Mouse (Mus musculus) ES-CJ7 (cell line): ENCODE data around the gene Bcl2a1d.
"Not testable (repeated sequence)": the region's sequence is repeated elsewhere in the genome, so short reads cannot be mapped to it uniquely, and the experiment has no call there.

ENCODE experiments used
- DNase-seq: peaks from one replicate; pipeline ENCODE4 v3.0.0; 2011; ENCODE audit warnings: low read depth, low spot score

The Bcl2a1d gene

DNA sequence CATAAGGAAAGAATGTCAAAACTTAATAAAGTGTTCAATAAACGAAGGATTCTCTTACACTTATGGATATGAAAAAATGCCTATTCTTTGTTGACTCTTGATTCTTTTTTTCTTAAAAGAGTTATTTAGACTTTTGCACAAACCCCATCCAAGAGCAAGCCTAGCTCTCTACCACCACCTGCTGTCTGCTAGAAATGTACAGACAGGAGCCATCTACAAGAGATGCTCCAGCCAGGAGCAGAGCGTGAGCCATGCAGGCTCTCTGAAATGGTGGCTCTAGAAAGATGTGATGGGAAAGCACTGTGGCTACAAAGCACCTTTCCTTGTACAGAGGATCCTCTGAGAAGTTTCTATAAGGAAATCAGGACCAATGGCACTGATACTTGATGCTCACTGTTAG, 33.0 kb downstream of the Bcl2a1d start:
- not testable (repeated sequence) for DNase-seq

DNA sequence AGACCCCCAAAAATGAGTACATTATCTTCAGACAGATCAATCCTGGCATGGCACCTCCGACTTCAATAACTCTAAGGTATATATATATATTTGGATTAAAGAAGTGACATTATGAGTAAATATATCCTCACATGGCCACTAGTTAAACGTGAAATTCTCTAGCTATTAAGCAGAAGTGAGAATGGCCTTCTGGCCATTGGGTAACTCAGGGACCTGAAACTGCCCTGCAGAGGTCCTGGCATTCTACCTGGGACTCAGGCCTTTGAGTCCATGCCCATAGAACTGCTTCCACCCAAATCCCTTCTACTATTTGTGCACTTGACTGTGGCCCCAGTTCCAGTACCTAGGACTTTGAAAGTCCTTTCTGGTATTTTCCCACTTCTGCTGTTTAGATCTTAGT, 40.4 kb downstream of the Bcl2a1d start:
- DNase-seq, result not testable (repeated sequence)

DNA sequence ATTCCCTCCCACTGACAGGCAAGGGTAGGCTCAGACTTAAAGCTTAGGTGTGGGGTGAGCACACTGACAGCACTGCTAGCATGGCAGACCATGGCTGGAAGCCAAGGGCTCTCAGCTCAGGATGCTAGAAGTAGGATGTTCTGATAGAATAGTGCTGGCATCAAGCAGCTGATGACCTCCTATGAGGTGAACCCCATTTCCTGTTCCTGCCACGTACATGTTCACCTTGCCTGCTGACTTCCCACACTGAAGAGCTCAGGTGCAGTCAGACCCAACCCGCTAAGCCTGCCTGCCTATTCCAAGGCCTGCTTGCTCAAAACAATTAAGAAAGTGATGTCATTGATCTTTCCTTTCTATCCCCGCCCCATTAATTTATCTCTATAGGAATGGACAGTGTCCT, 42.3 kb downstream of the Bcl2a1d start:
- DNase-seq, result not testable (repeated sequence)

DNA sequence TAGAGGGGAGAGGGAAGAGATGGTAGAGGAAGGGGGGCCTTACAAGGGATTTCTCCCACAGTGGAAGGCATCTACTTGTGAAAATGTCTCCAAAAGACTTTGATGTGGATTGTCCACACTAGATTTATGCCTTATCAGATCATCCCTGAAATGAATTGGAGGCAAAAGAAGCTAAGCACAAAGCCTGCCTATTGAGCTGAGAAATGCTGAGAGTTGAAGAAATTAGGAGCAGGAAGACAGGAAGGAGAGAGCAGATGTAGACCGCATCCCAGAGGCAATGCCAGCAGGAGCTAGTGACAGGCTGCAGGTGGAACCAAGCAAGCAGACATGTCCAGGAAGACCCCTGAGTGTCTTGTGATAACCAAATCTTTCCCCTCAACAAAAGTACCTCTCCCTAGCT, 45.0 kb downstream of the Bcl2a1d start:
- not testable (repeated sequence) for DNase-seq
